Mouse (Mus musculus) midbrain, embryonic 16.5 days (tissue): ENCODE measurements around the gene Fgfr2. TPM values are rescaled to one million over a fixed set of nuclear protein-coding genes. Genes with fewer than 3 reads are reported as not detected.

Experiments
- ATAC-seq: fragments of 200-750 bp; cut with Nextera tagmentation; 2 replicates; pipeline ENCODE4 v1.8.0; 2017; ENCODE audit warnings: moderate TSS enrichment
- H3K27ac ChIP-seq: fragments of 300-500 bp; sonication (generic); 2 replicates; pipeline ENCODE4 v1.5.1; 2014; ENCODE audit warnings: mild to moderate bottlenecking, low read length, mixed read lengths
- H3K27me3 ChIP-seq: fragments of 300-500 bp; sonication (generic); 2 replicates; pipeline ENCODE4 v1.6.1; 2014; ENCODE audit warnings: low read depth, low read length, mixed read lengths; ENCODE audit not compliant: control insufficient read depth, insufficient read depth
- H3K36me3 ChIP-seq: fragments of 300-500 bp; sonication (generic); 2 replicates; pipeline ENCODE4 v1.6.1; 2014; ENCODE audit warnings: mild to moderate bottlenecking, low read length, moderate library complexity, mixed read lengths; ENCODE audit not compliant: control insufficient read depth, insufficient read depth
- H3K4me1 ChIP-seq: fragments of 300-500 bp; sonication (generic); 2 replicates; pipeline ENCODE4 v1.6.1; 2014; ENCODE audit warnings: mild to moderate bottlenecking, low read length, mixed read lengths; ENCODE audit not compliant: control insufficient read depth, insufficient read depth
- H3K4me2 ChIP-seq: fragments of 300-500 bp; sonication (generic); 2 replicates; pipeline ENCODE4 v1.6.1; 2014; ENCODE audit warnings: mild to moderate bottlenecking, low read length, mixed read lengths
- H3K4me3 ChIP-seq: fragments of 300-500 bp; sonication (generic); 2 replicates; pipeline ENCODE4 v1.5.1; 2014; ENCODE audit warnings: low read depth, mild to moderate bottlenecking, low read length, moderate library complexity, mixed read lengths
- H3K9ac ChIP-seq: fragments of 300-500 bp; sonication (generic); 2 replicates; pipeline ENCODE4 v1.6.1; 2014; ENCODE audit warnings: low read depth, low read length, mixed read lengths
- H3K9me3 ChIP-seq: fragments of 300-500 bp; sonication (generic); replicated peaks from 2 replicates; pipeline ENCODE4 v1.6.1; 2014; ENCODE audit warnings: mild to moderate bottlenecking, low read length, mixed read lengths; ENCODE audit not compliant: control insufficient read depth, poor library complexity, severe bottlenecking
- WGBS: fragments of 180-500 bp; shearing (Covaris S2); extraction: QIAGEN DNeasy Blood & Tissue Kit; methylation state at CpG from one replicate; pipeline ENCODE4 v1.1.7; 2014; 5-methylcytosine and 5-hydroxymethylcytosine counted together
- polyA plus RNA-seq: library from polyadenylated mRNA; unstranded; fragments of >200 nt; fragmentation: Nextera tagmentation; extraction: Ambion mirVana; gene quantifications from 2 replicates; pipeline ENCODE4 v1.2.1, GENCODE M21; 2015

Gene Fgfr2
- polyA plus RNA-seq, 1 experiment from 2014 or later = 23.8 TPM

DNA sequence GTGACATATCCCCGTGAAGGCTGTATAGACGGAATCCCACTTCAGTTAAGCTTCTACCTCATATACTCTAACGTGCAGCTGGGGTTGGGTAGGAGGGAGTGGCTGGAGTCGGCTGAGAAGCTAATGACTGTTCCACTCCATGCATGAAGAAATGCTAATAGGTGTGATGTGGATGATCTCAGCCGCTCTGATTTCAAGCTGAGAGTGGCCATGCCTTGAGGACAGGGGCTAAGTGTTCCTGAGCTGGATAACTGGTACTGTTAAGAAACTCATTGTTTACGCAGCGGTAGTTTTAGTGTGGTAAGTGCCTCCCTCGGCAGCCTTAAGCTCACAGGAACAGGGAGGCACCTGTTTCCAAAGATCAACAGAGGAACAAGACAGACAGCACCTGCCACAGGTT, 1819.8 kb downstream of the Fgfr2 start:
- Histone ChIP-seq H3K9me3 (no peaks in the 10 kb centered on the region), H3K4me3 (no peak overlapping the region), H3K27me3 (no peaks in the 10 kb centered on the region), H3K4me1 (no peaks in the 10 kb centered on the region), H3K27ac (no peak overlapping the region), H3K9ac (no peak overlapping the region), H3K4me2 (no peak overlapping the region), H3K36me3 (no peaks in the 10 kb centered on the region)
- WGBS = 81% methylated on average over 8 of the region's 8 CpGs
- ATAC-seq = no peak

DNA sequence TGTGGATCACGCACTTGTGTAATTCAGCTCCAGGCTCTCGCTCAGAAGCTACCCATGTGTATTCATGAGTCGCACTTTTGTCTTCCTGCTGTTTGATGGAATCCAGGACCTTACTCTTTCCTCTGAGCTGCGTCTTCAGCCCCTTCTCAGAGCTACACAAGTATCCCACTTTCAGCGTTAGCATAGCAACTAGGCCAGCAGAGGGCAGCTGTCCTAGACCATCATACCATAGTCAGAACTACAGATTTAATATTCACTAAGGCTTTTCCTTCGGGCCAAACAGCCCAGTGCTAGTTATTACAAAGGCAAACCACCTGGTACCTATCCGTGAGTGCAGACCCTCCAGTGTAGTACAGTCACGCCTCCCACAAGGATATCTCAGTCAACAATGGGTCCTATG, 1826.0 kb downstream of the Fgfr2 start:
- H3K4me2 ChIP-seq = no peak overlapping the region
- no peaks in the 10 kb centered on the region for H3K27me3 ChIP-seq
- 78% methylated on average over 8 of the region's 8 CpGs for WGBS
- H3K9ac ChIP-seq = no peak overlapping the region
- no peaks in the 10 kb centered on the region for H3K4me1 ChIP-seq
- no peak for ATAC-seq
- H3K36me3 ChIP-seq = no peaks in the 10 kb centered on the region
- H3K27ac ChIP-seq = no peak overlapping the region
- no peak overlapping the region for H3K4me3 ChIP-seq
- H3K9me3 ChIP-seq = no peaks in the 10 kb centered on the region

DNA sequence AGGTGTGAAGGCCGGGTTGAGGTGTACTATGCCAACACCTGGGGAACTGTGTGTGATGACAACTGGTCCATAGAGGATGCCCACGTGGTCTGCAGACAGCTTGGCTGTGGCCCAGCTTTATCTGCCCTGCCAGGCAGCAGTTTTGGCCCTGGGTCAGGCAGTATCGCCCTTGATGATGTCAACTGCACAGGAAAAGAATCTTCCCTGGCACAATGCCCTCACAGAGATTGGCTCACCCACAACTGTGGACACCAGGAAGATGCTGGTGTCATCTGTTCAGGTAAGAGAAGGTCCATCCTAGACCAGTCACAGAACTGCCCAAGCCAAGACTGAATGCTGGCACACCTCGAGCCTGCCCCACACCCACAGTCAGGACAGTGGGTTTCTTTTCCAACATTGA, 1857.3 kb downstream of the Fgfr2 start:
- 74% methylated on average over 4 of the region's 4 CpGs for WGBS
- Histone ChIP-seq H3K9ac (no peak overlapping the region), H3K4me3 (no peak overlapping the region), H3K27me3 (no peaks in the 10 kb centered on the region), H3K9me3 (no peaks in the 10 kb centered on the region), H3K4me1 (no peaks in the 10 kb centered on the region), H3K4me2 (no peak overlapping the region), H3K36me3 (no peaks in the 10 kb centered on the region), H3K27ac (no peak overlapping the region)
- ATAC-seq = no peak

DNA sequence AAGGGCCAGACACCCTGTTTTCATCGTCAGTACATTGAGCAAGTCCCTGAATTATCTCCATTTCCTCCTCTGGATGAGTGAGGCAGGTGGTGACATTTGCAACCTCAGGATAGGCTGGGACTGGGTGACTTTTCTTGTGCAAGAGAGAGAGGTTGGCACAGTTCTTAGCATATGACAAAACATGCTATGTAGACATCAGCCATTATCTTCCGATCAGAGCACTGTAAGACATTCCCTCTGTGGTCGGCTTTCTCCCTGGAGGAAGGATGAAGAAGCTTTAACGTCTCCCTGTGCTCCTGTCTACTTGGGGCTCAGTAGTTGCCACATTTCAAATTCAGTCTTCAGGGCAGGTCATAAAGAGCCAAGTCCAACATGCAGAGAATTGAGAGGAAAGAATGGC, 1858.9 kb downstream of the Fgfr2 start:
- Histone ChIP-seq H3K9me3 (no peaks in the 10 kb centered on the region), H3K27ac (no peak overlapping the region), H3K27me3 (no peaks in the 10 kb centered on the region), H3K36me3 (no peaks in the 10 kb centered on the region), H3K4me1 (no peaks in the 10 kb centered on the region), H3K9ac (no peak overlapping the region), H3K4me2 (no peak overlapping the region), H3K4me3 (no peak overlapping the region)
- no peak for ATAC-seq
- WGBS = 92% methylated on average over 4 of the region's 4 CpGs

DNA sequence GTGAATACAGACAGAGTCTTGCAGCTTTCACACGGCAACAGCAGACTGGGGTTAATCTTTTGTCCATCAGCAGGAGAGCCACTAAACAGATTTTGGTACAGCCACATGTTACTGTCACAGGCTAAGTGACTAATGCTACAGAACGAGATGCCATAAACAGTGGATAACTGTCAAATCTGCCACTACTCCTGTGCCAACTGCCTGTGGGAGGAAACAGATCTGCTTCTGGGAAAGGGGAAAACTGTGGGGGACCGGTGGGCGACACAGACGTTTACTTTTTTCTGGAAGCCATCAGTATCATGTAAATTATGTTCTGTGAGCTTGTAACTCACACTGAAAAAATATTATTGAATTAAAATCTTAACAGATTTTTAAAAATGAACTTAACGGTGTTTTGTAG, 1862.2 kb downstream of the Fgfr2 start:
- Histone ChIP-seq H3K4me3 (no peak overlapping the region), H3K27ac (no peak overlapping the region), H3K9ac (no peak overlapping the region), H3K4me2 (no peak overlapping the region), H3K4me1 (no peaks in the 10 kb centered on the region), H3K9me3 (no peaks in the 10 kb centered on the region), H3K36me3 (no peaks in the 10 kb centered on the region), H3K27me3 (no peaks in the 10 kb centered on the region)
- no peak for ATAC-seq
- 66% methylated on average over 6 of the region's 6 CpGs for WGBS

DNA sequence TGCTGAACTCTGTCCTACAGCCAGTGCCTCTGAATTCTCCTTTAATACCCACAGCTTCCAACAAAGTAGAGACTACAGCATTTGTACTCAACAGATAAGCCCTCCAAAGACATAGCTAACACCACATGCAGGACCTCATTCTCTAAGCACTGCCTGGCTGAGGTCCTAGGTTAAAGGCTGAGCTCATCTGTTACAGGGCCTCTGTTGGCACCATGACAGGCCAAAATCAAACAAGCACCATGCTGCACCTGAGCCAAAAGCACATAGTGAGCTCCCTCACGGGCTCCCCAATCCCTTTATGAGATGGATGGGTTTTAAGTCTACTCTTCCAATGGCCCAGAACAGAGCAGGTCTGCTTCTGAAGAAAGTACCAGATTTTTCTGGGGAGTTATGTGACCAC, 1865.8 kb downstream of the Fgfr2 start:
- no peak overlapping the region for H3K4me3 ChIP-seq
- H3K36me3 ChIP-seq = no peaks in the 10 kb centered on the region
- no peaks in the 10 kb centered on the region for H3K27me3 ChIP-seq
- no peaks in the 10 kb centered on the region for H3K9me3 ChIP-seq
- H3K9ac ChIP-seq = no peak overlapping the region
- WGBS = 64% methylated on average over 1 of the region's 1 CpGs
- H3K4me1 ChIP-seq = 0 out of 2 replicates have a peak, but pooled peaks cover 3% of the 10 kb centered on the region
- no peak for ATAC-seq
- H3K4me2 ChIP-seq = no peak overlapping the region
- H3K27ac ChIP-seq = no peak overlapping the region

DNA sequence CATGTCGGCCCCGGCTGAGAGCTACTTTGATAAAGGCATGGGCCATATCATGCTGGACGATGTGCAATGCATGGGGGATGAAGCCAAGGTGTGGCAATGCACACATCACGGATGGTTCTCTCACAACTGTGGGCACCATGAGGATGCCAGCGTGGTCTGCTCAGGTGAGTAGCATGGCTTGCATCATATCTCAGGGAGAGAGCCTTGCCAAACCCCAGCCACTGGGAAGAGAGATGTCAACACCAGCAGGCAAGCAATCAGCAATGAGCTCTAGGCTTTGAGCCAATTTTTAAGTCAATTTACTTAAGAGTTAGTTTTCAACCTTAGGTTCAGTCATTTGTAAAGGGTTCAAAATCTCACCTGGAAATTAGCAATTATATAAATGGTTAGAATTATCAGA, 1866.3 kb downstream of the Fgfr2 start:
- Histone ChIP-seq H3K4me2 (no peak overlapping the region), H3K9ac (no peak overlapping the region), H3K27me3 (no peaks in the 10 kb centered on the region), H3K9me3 (no peaks in the 10 kb centered on the region), H3K36me3 (no peaks in the 10 kb centered on the region), H3K27ac (no peak overlapping the region), H3K4me1 (0 out of 2 replicates have a peak, but pooled peaks cover 3% of the 10 kb centered on the region), H3K4me3 (no peak overlapping the region)
- ATAC-seq = no peak
- WGBS = 95% methylated on average over 5 of the region's 5 CpGs

DNA sequence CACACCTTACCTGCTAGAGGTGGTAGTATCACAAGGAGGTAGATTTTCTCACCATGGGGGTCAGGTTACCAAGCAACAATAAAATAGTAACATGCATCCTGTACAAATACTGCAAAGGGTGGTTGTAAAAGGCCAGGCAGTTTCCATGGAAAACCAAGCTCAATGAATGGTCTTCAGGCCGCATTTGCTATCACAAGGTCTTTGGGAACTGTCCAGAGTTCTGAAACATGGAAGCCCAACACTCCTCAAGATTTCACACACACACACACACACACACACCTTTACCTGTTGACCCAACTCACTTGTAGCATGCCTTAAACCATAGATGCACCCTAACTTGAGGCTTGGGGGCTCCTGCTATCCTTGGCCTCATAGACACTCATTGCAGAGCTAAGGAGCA, 1878.2 kb downstream of the Fgfr2 start:
- 31% methylated on average over 1 of the region's 1 CpGs for WGBS
- H3K4me2 ChIP-seq = no peak overlapping the region
- no peaks in the 10 kb centered on the region for H3K4me1 ChIP-seq
- no peak overlapping the region for H3K4me3 ChIP-seq
- H3K27me3 ChIP-seq = no peaks in the 10 kb centered on the region
- no peak for ATAC-seq
- no peaks in the 10 kb centered on the region for H3K36me3 ChIP-seq
- H3K9ac ChIP-seq = no peak overlapping the region
- no peak overlapping the region for H3K27ac ChIP-seq
- no peaks in the 10 kb centered on the region for H3K9me3 ChIP-seq

DNA sequence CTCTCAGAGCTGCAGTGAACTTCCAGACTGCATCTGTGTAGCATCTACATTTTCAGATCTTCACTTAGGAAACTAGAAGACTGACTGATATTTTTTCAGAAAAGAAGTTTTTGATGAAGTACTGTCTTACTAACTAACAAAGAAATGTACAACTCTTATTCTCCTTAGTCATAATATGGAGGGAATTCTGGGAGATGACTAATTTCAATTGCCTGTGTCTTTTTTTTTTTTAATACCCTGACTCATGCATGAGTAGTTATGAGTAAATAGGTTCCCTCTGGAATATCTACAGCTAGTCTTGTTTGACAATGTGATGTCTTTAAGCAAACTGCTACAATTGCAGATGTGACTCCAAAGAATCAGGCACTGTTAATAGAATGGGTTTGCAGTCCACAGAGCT, 1887.1 kb downstream of the Fgfr2 start:
- no peak overlapping the region for H3K4me2 ChIP-seq
- H3K36me3 ChIP-seq = no peaks in the 10 kb centered on the region
- no peaks in the 10 kb centered on the region for H3K4me1 ChIP-seq
- H3K27me3 ChIP-seq = no peaks in the 10 kb centered on the region
- no peak overlapping the region for H3K9ac ChIP-seq
- ATAC-seq = no peak
- no peak overlapping the region for H3K4me3 ChIP-seq
- no peak overlapping the region for H3K27ac ChIP-seq
- no peaks in the 10 kb centered on the region for H3K9me3 ChIP-seq

DNA sequence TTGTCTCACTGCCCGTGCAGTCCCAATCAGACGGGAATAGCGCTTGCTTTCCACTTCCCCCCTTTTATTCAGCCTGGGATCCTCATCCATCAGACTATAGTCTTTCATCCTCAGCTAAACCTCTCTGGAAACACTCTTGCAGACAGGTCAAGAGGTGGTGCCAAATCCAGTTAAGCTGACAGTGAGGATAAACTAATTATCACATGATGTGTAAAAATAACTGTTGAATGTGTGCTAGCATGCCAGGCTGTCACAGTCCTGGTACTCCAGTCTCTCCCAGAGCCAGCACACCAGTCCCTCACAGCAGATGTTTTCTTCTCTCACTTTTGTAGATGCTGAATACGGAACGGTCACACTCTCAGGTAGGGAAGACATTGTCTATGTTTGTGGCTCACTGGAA, 1900.1 kb downstream of the Fgfr2 start:
- Histone ChIP-seq H3K9me3 (no peaks in the 10 kb centered on the region), H3K4me1 (no peaks in the 10 kb centered on the region), H3K27me3 (no peaks in the 10 kb centered on the region), H3K9ac (no peak overlapping the region), H3K36me3 (no peaks in the 10 kb centered on the region), H3K4me3 (no peak overlapping the region), H3K27ac (no peak overlapping the region), H3K4me2 (no peak overlapping the region)
- WGBS = 68% methylated on average over 5 of the region's 5 CpGs
- ATAC-seq = no peak
